Mouse (Mus musculus) E14TG2a.4 (cell line): Measurements from ENCODE around the gene Ripply1.

Source experiments
- H3K27me3 ChIP-seq: 2 replicates; pipeline ENCODE4 v1.6.1; 2014; ENCODE audit warnings: low read length, control low read depth; ENCODE audit not compliant: insufficient read depth
- H3K36me3 ChIP-seq: 2 replicates; pipeline ENCODE4 v1.6.1; 2014; ENCODE audit warnings: low read length, control low read depth; ENCODE audit not compliant: insufficient read depth
- H3K4me1 ChIP-seq: replicated peaks from 2 replicates; pipeline ENCODE4 v1.6.1; 2014; ENCODE audit warnings: low read depth, low read length, control low read depth
- H3K4me3 ChIP-seq: replicated peaks from 2 replicates; pipeline ENCODE4 v1.5.1; 2014; ENCODE audit warnings: mild to moderate bottlenecking, low read length
- H3K9me3 ChIP-seq: 2 replicates; pipeline ENCODE4 v1.6.1; 2014; ENCODE audit warnings: low read length, control low read depth
- CTCF ChIP-seq: conservative IDR thresholded peaks from 2 replicates; pipeline ENCODE4 v1.5.1; 2014; ENCODE audit warnings: low read length
- NANOG ChIP-seq: IDR thresholded peaks from 2 replicates; pipeline ENCODE4 v1.6.1; 2014; ENCODE audit warnings: borderline replicate concordance, low read length, mixed read lengths
- POU5F1 ChIP-seq: IDR thresholded peaks from 2 replicates; pipeline ENCODE4 v1.6.1; 2014; ENCODE audit warnings: low read length, borderline replicate concordance

The Ripply1 gene

DNA sequence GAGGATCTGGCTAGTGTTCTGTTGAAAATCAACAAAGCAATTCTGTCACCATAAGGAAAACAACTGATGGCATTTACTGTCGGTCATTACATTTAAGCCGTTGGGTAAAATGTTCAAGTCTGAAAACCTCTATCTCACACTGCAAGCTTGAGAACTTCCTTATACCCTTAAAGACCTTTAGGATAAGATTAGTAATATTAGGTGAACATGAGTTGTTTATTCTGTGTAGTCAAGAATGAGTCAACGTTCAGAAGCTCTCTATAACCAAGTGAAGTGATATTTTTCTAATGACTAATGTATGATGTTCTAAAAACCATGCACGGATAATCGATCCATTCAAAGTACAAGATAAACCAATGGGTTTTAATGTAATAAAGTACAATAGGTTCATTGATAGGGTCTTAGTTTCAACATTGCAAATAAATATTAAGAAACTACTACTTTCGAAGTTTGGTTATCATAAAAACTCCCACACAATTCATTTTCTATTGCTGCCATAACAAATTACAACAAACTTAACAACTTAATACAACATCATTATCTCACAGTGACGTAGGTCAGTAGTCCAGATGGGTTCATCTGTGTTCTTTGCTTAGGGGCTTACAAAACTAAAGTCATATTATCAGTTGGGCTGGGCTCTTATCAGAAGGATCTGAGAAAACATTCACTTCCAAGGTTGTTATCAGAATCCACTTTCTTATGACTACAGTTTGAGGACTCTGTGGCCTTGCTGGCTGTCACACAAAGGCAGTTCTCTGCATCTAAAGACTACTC, 12.1 kb upstream of the Ripply1 start:
- no peak overlapping the region for H3K4me3 ChIP-seq
- no peak for TF ChIP-seq CTCF
- TF ChIP-seq POU5F1: no peak
- TF ChIP-seq NANOG: no peak
- no peaks in the 10 kb centered on the region for H3K9me3 ChIP-seq
- H3K36me3 ChIP-seq: no peaks in the 10 kb centered on the region
- no peaks in the 10 kb centered on the region for H3K27me3 ChIP-seq
- peaks cover 13% of the 10 kb centered on the region for H3K4me1 ChIP-seq

- Histone ChIP-seq H3K9me3 (no peaks in the 10 kb centered on the region), H3K4me3 (no peak overlapping the region), H3K27me3 (no peaks in the 10 kb centered on the region), H3K4me1 (peaks cover 38% of the 10 kb centered on the region), H3K36me3 (no peaks in the 10 kb centered on the region)
- TF ChIP-seq NANOG (no peak), CTCF (no peak), POU5F1 (no peak)
These were observed 3.6 kb upstream of the Ripply1 start for GRCm38 (mm10) chrX:139785764-139786163.

GRCm38 (mm10) chrX:139783045-139783422, 881 bp upstream of the Ripply1 start:
- H3K4me1 ChIP-seq: peaks cover 66% of the 10 kb centered on the region
- H3K4me3 ChIP-seq: peak overlapping the region; percentile 45; the same call in 1 of the 2 replicates
- TF ChIP-seq POU5F1 (no peak), NANOG (no peak), CTCF (no peak)
- H3K27me3 ChIP-seq: no peaks in the 10 kb centered on the region
- H3K9me3 ChIP-seq: no peaks in the 10 kb centered on the region
- peaks cover 23% of the 10 kb centered on the region for H3K36me3 ChIP-seq

GRCm38 (mm10) chrX:139781563-139781962, 590 bp downstream of the Ripply1 start:
- TF ChIP-seq NANOG (no peak), CTCF (no peak), POU5F1 (no peak)
- Histone ChIP-seq H3K4me1 (peaks cover 80% of the 10 kb centered on the region), H3K9me3 (no peaks in the 10 kb centered on the region), H3K27me3 (no peaks in the 10 kb centered on the region), H3K4me3 (peak overlapping the region; percentile 74), H3K36me3 (peaks cover 23% of the 10 kb centered on the region)

- Histone ChIP-seq H3K4me3 (peak overlapping the region; percentile 74), H3K9me3 (no peaks in the 10 kb centered on the region), H3K27me3 (no peaks in the 10 kb centered on the region), H3K4me1 (peaks cover 81% of the 10 kb centered on the region), H3K36me3 (peaks cover 23% of the 10 kb centered on the region)
- TF ChIP-seq CTCF (no peak), POU5F1 (no peak), NANOG (no peak)
These were observed 1.2 kb downstream of the Ripply1 start for GRCm38 (mm10) chrX:139780988-139781387.

GRCm38 (mm10) chrX:139779401-139779800, 2.8 kb downstream of the Ripply1 start:
- H3K4me1 ChIP-seq: peaks cover 75% of the 10 kb centered on the region
- H3K9me3 ChIP-seq: no peaks in the 10 kb centered on the region
- TF ChIP-seq NANOG (no peak), CTCF (no peak), POU5F1 (no peak)
- peaks cover 23% of the 10 kb centered on the region for H3K36me3 ChIP-seq
- H3K4me3 ChIP-seq: no peak overlapping the region
- no peaks in the 10 kb centered on the region for H3K27me3 ChIP-seq

- H3K27me3 ChIP-seq: no peaks in the 10 kb centered on the region
- peaks cover 74% of the 10 kb centered on the region for H3K4me1 ChIP-seq
- peaks cover 23% of the 10 kb centered on the region for H3K36me3 ChIP-seq
- no peak overlapping the region for H3K4me3 ChIP-seq
- H3K9me3 ChIP-seq: no peaks in the 10 kb centered on the region
- no peak for TF ChIP-seq CTCF
- no peak for TF ChIP-seq NANOG
- TF ChIP-seq POU5F1: no peak
These were observed 3.3 kb downstream of the Ripply1 start for GRCm38 (mm10) chrX:139778886-139779285.

GRCm38 (mm10) chrX:139777357-139777756, 4.8 kb downstream of the Ripply1 start:
- H3K4me1 ChIP-seq: peaks cover 64% of the 10 kb centered on the region
- H3K4me3 ChIP-seq: no peak overlapping the region
- TF ChIP-seq CTCF (no peak), NANOG (0 out of 2 replicates have a peak, but pooled peaks have one; percentile 46), POU5F1 (no peak)
- peaks cover 23% of the 10 kb centered on the region for H3K36me3 ChIP-seq
- no peaks in the 10 kb centered on the region for H3K27me3 ChIP-seq
- no peaks in the 10 kb centered on the region for H3K9me3 ChIP-seq

DNA sequence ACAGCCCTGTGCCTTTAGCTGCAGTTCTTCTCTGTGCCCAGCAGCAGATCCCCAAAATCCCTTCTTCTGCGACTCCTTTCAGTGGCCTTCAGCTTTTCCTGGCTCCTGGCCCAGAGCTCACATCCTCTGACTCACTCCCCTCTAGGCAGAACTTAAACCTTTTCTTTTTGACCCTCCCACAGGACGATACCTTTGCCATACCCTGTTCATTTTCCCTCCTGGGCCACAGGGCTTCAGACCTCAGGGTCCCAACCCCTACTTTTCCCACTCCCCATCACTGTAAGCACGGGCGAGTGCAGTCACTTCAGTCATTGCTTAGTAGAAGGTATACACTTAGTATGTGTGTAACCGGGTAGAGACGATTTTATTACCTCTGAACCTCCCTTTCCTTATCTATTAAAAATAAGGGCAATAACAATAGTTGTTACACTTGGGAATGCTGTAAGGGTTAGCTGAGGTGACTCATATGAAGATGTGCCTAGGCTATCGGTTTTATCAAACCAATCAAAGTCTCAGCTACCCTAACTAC, 7.0 kb downstream of the Ripply1 start:
- H3K27me3 ChIP-seq: no peaks in the 10 kb centered on the region
- H3K36me3 ChIP-seq: peaks cover 18% of the 10 kb centered on the region
- peaks cover 50% of the 10 kb centered on the region for H3K4me1 ChIP-seq
- TF ChIP-seq POU5F1 (no peak), CTCF (no peak), NANOG (no peak)
- H3K9me3 ChIP-seq: no peaks in the 10 kb centered on the region
- H3K4me3 ChIP-seq: 0 out of 2 replicates have a peak overlapping the region, but pooled peaks have one; percentile 29
